Mouse (Mus musculus): ENCODE results near the gene Gdpd5.

GRCm38 (mm10) chr7:99425706-99426105 is 44.5 kb downstream of the Gdpd5 start:
- TF ChIP-seq POLR2A (IDR thresholded peaks at IDR 0.05; ENCODE audit: insufficient read depth, low read depth, low read length) (no peak), CTCF (IDR thresholded peaks at IDR 0.05) (no peak)
